Mouse (Mus musculus) c-Kit-positive CD71-negative TER-119-negative erythroid progenitor cells, embryonic 14.5 days (primary cell): ENCODE measurements around the gene Susd2.

Experiments used
- DNase-seq: peaks from one replicate; pipeline ENCODE4 v3.0.0-alpha.2; 2013; ENCODE audit warnings: low read depth

Gene Susd2

GRCm38 (mm10) chr10:75643741-75644343 is at the start of gene Susd2:
Susd2 (minus strand) TSS chr10:75644008.
- peak; percentile 17 for DNase-seq

- DNase-seq, result no peak
Observed at GRCm38 (mm10) chr10:75688598-75688997, 44.8 kb upstream of the Susd2 start.

GRCm38 (mm10) chr10:75686724-75687123 is 42.9 kb upstream of the Susd2 start:
- no peak for DNase-seq

DNA sequence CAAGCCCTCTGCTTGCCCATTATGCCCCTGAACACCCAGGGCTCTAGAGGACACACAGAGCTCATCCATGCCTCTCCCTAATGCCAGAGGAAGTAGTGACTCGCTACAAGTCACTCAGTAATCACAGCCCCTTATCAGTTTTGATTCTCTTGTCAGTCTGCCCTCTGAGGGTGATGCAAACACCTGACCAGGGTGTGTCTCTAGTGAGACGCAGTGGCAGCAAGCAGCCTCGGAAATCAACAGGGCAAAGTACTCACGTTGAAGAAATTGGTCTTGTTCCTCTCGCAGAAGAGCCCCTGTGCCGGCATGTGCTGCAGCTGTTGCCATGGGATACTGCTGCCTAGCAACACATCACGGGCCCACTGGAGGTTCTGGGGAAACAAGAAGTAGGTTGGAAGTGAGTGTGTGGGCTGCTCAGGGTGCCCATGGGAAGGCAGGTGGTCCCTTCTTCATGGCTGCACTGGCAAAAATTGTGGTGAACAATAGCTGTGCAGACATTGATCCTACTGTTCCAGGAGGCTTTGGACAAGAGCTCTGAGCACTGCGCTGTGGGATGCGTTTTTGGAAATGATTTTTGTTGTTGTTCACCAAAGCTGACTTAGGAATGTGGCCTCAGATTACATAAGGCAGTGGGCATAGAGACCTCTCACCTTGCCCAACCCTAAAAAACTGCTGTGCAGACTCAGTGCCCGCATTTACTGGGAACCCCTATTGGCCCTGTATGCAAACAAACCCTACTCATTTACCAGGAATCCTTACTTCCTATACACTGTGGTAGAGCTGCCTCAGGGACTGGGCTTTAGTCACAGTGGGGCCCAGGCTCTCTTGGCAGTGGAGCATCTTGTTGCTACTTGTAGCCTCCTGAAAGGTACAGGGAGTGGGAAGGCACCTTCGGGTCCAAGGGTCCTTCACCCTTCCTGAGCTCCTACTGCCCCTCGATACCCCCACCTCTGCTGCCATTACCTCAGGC is 40.5 kb upstream of the Susd2 start:
- DNase-seq, result no peak

GRCm38 (mm10) chr10:75680574-75681001 is 36.8 kb upstream of the Susd2 start:
- DNase-seq, result no peak

DNA sequence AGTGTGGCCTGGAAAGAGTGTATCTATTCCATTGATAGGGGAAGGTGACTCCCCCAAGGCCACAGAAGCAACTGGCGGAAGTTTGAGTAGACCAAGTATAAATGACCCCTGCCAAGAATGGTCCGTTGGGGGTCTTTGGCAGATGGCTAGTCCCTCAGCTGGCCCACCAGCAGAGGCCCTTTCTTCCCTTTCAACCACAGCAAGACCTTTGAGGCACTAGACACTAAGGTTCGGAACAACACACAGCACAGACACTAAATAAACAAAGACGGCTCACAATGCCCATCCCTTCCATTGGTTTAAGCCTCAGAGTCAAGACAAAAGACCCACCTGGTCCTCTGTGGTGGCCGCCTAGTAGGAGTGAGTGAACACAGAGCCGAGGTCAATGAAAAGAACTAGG is 35.4 kb upstream of the Susd2 start:
- DNase-seq, result no peak

- no peak for DNase-seq
Observed at GRCm38 (mm10) chr10:75677989-75678388, 34.2 kb upstream of the Susd2 start.

GRCm38 (mm10) chr10:75677571-75677970 is 33.8 kb upstream of the Susd2 start:
- no peak for DNase-seq

GRCm38 (mm10) chr10:75676819-75677565 is 33.2 kb upstream of the Susd2 start:
- DNase-seq, result no peak

DNA sequence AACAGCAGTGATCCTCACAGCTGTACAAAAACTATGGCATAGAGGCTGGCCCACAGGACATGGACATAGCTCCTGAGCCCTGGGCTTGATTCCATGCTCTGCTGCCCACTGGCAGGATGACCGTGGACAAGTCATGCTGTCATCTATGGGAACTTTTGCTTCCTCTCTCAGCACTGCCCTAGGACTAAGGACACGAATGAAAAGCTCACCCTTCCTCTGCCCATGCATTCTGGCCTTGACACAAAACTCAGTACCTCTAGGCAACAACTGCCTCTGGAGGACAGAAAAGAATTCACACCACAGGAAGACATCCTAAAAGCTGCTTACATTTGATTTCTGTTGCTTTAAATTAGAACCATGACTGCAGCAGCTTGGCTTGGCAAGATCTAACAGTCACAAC is 32.5 kb upstream of the Susd2 start:
- DNase-seq, result no peak

- DNase-seq, result no peak
Observed at GRCm38 (mm10) chr10:75675594-75675993, 31.8 kb upstream of the Susd2 start.

DNA sequence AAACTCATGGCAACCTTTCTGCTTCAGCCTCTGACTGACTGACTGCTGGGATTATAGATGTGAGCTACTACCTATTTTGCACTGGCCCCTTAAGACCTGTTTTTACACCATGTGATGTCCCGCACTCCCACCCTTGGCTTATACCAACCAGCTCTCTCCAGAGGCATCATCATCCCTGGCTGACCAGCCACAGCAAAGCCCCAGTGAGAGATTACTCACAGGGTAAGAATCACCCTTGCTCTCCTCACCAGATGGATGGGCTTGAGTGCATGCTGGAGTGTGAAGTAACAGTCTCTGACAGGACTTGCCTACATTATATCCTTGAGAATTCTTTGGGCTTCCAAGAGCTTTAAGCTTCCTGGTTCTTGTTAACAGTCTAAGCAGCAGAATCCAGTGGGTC is 26.1 kb upstream of the Susd2 start:
- DNase-seq, result no peak

DNA sequence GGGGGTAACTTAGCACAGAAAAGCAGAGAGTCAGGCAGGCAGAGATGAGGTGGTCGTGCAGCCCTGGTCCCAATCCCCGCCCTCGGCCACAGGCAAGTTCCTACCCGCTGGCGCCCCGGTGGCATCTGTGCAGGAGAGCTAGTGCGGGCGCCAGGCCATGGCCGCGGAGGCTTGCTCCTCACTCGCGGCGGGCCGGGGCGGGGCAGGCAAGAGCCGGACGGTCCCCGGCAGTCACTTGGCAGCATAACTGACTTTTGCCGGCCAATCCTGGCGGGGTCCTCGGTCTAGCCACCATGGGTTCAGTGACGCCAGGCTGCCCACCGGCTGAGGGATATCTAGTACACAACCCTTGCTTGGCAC is 24.1 kb upstream of the Susd2 start:
- DNase-seq, result peak; percentile 24

DNA sequence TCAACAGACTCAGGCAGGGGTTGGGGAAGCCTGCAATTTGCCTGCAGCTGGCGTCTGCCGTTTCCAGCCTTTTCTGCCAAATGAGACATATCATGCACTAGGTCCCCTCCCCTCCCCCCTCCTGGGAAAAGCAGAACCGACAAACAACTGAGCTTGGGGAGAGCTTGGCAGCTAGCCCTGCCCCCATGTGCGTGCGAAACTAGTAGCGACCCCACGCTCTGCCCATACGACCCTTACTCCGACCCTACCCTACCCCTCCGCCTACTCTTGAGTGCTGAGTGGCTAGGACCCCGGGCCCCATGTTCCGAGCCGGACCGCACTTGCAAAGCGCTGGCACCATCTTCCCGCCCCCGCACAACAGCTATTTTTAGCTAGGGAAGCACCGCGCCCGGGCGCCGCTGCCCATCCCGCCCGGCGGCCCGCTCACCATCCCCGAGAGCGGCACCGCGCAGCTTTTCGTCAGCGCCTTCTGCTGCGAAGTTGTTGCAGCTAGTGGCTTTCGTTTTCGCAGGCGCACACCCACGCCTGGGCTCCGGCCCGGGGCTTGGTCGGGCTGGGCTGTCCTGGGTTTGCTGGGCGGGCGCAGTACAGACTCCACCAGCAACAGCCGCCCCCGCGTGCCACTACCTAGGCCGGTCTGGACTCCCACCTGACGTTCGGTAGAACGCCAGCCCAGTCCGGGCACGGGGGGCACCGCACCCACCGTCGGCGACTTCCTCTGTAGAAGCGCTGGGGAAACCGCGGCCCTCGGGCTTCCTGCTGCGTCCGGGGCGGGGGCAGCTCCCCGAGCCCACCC is 23.5 kb upstream of the Susd2 start:
- peak; percentile 47 for DNase-seq

DNA sequence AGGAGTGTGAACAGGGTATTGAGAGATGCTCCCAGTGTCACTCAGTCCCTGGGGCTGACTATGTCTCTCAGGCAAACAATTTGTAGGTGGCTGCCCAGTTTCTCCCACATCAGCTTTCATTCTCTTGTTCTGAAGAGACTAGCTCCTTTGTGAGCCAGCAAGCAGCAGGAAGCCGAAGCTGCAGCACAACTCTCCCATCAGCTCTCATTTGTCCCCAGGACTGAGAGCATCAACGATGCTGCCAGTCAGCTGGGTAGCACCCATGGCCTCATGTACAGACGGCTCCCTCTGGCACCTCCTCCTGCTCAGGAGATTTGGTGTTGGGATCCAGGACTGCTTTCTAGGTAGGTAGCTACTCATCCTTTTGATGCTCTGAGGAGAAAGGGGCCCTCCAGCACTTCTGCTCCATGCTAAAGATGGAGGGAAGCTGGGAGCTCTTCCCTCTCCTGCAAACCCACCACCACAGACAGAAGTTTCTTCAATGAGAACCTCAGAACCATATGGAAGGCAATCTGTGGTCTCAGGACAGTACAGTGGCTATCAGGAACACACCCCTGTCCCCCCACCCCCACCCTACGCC is 22.7 kb upstream of the Susd2 start:
- no peak for DNase-seq

DNA sequence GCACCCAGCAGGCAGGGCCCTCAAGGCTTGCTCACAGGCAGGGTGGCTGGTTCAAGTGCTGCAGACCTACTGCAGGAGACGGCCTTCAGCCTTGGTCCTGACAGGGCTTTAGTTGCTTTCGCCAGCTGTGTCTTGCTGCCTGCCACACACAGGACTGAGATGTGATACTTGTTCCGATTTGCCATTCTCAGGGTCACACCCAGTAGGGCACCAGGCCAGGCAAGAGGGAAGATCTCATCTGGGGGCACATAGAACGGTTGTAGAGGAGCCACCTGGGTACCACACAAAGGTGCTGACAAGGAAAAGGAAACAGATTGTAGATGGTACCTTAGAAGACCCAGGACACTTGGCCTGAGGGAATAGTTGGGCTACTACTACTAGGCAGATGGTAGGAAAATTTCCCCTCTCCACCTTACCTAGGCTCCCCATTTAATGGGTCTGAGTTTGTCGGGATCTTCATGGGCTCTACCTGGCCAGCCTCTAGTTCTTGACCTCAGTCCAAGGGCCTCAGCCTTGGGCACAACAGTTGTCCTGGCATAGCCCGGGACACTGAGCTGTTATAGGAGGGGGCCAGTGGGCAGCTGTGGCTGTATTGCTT is 21.0 kb upstream of the Susd2 start:
- no peak for DNase-seq

DNA sequence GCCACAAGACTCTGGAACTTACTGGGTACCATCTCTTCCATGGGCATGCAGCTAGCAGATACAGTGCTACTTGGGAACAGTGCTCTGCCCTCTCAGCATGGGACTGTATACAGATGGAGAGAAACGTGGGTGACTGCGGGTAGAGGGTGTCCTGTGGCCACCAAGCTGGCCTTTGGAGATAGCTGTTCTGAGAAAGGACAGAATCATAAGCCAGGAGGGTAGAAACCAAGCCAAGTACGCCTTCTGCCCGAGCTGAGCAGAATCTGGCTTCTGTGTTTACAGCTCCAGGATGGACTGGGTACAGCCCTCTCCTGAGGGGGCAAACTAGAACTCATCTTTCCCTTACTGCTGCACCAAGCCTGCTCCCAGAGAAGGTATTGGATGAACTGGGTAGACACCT is 18.8 kb upstream of the Susd2 start:
- DNase-seq, result no peak

DNA sequence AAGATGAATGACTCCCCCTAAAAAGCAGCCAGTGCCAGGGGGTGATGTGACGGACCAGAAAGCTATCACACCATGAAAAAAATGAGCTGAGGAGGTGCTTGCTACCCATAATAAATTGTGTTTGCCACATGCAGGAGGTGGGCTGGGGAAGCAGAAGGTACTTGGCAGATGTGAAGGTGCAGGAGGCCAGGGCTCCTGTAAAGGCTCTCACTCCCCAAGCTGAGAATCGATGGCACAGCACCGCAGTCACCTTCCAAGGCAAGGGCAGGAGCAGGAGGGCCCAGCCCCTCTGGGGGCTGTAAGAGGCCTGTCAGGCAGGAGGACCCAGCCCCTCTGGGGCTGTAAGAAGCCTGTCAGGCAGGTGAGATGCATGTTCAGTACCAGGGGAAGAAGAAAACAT is 18.1 kb upstream of the Susd2 start:
- DNase-seq, result no peak

GRCm38 (mm10) chr10:75661381-75661780 is 17.6 kb upstream of the Susd2 start:
- DNase-seq, result no peak

- DNase-seq, result no peak
Observed at GRCm38 (mm10) chr10:75657772-75658171, 14.0 kb upstream of the Susd2 start.

DNA sequence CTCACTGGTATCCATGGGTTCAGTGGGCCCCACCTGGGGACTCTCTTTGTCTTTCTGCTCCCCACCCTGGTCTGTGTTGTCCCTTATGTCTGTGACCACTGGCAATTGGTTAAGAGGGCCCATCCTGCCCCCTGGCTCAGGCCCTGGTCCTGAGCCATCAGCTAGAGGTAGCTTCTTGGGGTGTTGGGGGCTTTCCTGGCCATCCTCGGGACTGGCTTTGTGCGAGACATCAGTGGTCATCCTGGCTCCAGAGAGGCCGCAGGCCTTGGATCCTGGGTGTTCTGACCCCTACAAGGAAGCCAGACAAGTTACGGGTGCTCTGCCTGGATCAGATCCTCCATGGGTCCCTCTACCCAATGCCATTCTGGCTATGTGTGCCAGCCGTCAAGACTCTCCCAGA is 13.4 kb upstream of the Susd2 start:
- DNase-seq, result no peak
